Mouse (Mus musculus) erythroblast, embryonic 14.5 days (primary cell): ENCODE data around the gene Hoxd13.

ENCODE experiments used
- GATA1 ChIP-seq: IDR thresholded peaks from 2 replicates; pipeline ENCODE4 v1.6.1; 2012; ENCODE audit warnings: low read length, inconsistent platforms, mixed read lengths
- TAL1 ChIP-seq: IDR thresholded peaks from 3 replicates; pipeline ENCODE4 v1.6.1; 2012; ENCODE audit warnings: low read length, inconsistent platforms, mixed read lengths

DNA sequence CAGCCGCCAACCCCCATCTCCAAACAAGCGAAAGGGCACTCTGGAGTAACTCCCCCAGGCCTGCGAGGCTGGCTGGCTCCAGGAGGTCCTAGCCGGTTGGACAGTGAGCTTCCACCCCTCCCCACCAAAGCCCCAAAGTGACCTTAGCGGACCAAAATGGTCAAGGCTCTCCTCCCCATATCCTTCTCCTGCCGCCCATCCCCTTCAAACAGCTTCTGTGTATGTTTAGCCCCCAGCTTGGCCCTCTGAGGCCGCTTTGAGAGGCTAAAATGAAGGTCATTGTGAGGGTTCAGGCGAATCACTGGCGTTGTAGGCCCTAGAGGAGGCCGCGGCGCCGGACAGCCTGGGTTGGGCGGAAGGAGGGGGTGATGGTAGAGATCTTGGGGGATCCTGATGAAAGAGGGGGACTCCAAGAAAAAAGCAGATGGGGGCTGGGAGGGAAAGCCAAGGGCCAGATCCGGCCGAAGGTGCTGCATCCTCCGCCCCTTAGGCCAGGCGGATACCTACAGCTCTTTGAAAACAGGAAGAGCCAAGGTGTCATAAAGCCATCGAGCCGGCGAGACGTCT lies 32.5 kb downstream of the Hoxd13 start:
- TF ChIP-seq GATA1 (no peak), TAL1 (no peak)
